Mouse (Mus musculus): ENCODE measurements around the gene Tmem38a. TPM values are rescaled to one million over a fixed set of nuclear protein-coding genes. Genes with fewer than 3 reads are reported as not detected.

Tmem38a gene
- total RNA-seq (2021) = 100 to 1,000 TPM; 109 to 115 TPM
- long read RNA-seq, transcript Tmem38a-201 (6 exons, 2,124 nt) = major isoform, 152 of 195 reads
- long read RNA-seq, partial matches to known transcripts = 4 of 195 reads
- long read RNA-seq, other reads (novel, unspliced or antisense) = 39 of 195 reads

DNA sequence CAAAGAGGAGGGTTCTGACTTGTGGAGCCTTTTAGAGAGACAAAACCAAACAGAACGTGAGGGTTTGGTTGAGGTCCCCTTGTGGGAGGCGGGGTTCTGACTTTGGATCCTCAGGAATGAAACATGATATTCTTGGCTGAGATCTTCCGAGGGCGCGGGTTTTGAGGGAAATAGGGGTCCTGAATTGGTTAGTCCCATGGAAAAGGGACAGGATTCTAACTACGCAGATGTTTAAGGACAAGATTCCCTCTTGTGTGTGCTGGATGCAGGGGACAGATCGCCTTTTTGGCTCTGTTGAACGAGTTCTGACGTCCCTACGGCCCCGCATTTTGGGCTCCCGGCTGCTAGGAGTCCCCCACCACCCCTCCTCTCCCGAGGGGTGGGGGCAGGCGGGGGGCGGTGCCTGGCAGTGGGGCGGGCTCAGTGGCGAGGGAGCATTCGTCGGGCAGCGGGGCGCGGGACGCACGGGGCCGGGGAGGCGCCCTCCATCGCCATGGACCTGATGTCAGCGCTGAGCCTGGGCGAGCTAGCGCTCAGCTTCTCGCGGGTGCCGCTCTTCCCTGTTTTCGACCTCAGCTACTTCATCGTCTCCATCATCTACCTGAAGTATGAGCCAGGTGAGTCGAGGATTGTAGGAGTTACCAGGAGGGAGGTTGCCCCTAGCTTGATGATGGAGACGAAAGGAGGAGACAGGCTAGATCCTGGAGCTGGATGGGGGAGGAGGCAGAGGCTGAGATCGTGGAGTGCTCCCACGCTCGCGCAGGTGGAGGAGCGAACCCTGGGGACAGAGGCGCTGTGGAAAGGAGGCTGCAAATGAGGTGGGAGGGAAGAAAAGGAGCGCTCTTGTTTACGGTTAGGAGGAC, at the start of gene Tmem38a:
Gene Tmem38a, plus strand, starts transcription at position 445 of the 863 bp plus-strand sequence.
- DNase-seq (ENCODE audit: low spot score in 2 of 2) = peak; percentile 79 to 86

DNA sequence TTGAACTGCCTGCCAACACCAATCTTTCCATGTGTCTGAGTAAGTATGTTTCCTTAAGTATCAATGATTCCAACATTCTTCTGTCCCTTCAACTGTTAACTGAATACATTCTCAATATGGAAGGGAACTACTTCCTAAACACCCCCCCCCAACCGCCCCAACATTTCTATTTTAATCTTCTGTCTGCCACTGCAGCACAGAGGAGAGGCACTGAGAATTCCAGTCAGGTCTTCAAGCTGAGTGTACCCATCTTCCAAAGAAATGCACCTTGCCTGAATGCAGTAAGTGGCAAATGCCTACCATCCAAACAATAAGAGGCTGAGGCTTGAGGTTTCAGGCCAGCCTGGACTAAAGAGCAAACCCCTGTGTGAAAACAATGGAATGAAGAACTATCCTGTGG, 39.8 kb upstream of the Tmem38a start:
- DNase-seq (ENCODE audit: low spot score in 2 of 2) = no peak

DNA sequence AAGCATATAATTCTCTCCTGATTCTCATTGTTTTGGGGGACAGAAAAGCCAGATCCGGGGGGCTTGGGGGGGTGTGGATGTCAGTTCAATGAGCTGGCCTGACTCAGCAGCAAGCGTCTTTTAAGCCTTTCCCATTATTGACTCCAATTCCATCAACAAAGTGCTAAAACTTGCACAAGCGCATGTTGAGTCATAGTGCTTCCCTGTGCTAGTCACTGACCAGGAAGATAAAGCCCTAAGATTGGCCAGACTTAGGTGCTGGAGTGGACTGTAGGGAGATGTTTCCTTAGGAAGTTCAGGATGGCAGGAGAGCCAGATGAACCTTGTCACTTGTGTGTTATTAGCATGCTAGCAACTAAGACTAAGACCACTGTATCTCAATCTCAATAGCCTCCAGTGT, 37.0 kb upstream of the Tmem38a start:
- DNase-seq (ENCODE audit: low spot score in 2 of 2) = no peak

DNA sequence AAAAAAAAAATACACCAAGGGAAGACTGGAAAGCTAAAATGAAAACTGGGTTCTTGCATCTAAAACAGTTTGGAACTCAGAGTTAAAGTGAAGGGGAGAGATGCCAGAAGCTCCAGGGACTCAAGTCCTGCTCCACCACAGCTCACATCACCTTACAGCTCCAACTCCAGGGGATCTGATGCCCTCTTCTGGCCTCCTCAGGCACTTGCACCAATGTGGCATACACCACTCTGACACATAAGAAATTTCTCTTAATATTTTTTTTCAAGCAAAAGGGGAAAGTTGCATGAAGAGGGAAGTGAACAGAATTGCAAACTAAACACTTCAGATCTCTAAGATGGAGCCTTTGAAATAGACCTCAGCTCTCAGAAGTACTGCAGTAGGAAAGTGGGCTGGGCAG, 32.6 kb upstream of the Tmem38a start:
- DNase-seq (ENCODE audit: low spot score in 2 of 2) = no peak

GRCm38 (mm10) chr8:72547122-72547801, 24.6 kb upstream of the Tmem38a start:
- DNase-seq (ENCODE audit: low spot score in 2 of 2) = no peak

- DNase-seq (ENCODE audit: low spot score in 2 of 2) = peak; percentile 98 to 99
These were observed 23.8 kb upstream of the Tmem38a start, which contains the start of gene Med26 for GRCm38 (mm10) chr8:72547802-72548643. TSS of gene Med26 (minus strand) at chr8:72548270.

DNA sequence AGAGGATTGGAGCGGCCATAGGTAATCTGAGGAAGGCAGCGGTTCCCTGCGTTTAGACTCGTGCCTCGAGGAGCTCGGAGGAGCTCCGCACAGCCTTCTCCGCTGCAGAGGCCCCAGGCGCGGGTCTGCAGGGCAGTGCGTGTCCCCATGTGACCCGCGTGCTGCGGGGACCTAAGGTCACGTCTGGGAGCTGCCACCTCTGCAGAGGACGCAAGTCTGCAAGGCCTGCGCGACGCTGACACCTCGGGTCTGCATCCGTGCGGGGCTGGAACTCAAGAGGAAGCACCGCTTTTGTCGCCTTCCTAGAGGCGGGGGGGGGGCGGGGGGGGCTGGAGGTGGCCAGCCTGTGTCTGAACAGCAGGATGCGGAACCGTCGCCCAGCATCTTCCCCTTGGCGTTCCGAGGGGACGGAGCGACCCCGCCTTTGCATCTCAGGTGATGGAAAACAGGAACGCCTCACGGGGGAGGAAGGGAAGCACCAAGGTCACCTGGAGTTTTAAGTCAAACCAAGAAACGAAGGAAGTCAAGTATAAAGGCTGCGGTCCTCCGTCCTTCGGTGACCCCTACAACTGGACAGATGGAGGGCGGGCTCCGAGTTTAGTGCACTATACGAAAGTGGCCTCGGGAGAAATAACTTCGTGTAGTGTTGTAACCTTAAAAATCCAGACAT, 23.1 kb upstream of the Tmem38a start:
- no peak for DNase-seq (ENCODE audit: low spot score in 2 of 2)

DNA sequence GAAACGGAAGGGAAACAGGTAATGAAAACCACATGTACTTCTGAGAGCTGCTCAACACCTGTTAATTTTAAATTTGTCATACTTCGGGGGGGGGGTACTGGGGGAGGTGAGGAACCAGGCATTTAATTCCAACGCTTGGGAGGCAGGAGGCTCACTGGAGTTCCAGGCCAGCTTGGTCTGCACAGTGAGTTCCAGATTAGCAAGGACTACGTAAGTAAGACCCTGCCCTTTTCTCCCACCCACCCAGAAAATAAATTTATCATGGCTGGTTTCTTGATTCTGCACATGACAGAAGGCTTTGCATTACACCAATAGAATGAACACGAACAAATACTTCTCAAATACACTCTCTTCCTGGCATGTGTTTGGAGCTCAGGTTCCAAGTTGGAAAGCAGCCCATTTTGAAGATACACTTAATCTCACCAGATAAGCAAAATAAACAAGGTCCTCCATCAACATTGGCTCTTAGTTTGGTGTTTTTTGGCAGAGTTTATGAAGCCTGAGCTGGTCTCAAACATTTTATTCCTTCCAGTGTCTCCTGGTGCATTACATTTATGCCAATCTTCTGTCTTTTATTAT, 22.5 kb upstream of the Tmem38a start:
- DNase-seq (ENCODE audit: low spot score in 2 of 2) = peak in 1 of 2 experiments; percentile 29

DNA sequence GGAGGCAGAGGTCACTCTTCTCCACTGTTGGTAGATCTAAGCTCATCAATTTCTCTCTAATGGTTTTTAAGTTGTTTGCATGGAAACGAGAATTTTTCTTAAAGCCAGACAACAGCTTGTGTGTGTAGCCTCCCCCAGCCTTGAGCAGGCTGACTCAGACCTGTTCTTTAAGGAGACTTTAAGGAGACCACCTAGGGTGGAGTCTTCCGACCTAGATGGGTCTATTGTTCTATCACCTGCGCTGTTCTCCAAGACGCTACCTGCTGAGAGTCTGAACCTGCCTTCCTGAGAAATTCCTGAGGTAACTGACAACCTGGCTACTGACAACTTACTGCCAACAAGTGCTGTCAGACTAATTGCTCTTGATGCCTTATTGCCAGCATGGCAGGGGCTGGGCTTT, 16.1 kb upstream of the Tmem38a start:
- no peak for DNase-seq (ENCODE audit: low spot score in 2 of 2)

GRCm38 (mm10) chr8:72561111-72561689, 10.7 kb upstream of the Tmem38a start:
- no peak for DNase-seq (ENCODE audit: low spot score in 2 of 2)

- no peak for DNase-seq (ENCODE audit: low spot score in 2 of 2)
These were observed 5.9 kb upstream of the Tmem38a start for GRCm38 (mm10) chr8:72565970-72566369.

GRCm38 (mm10) chr8:72570633-72571610, 933 bp upstream of the Tmem38a start, which contains the start of gene Smim7:
TSS of gene Smim7 (minus strand) at chr8:72571088.
- DNase-seq (ENCODE audit: low spot score in 2 of 2) = peak; percentile 95 to 99

DNA sequence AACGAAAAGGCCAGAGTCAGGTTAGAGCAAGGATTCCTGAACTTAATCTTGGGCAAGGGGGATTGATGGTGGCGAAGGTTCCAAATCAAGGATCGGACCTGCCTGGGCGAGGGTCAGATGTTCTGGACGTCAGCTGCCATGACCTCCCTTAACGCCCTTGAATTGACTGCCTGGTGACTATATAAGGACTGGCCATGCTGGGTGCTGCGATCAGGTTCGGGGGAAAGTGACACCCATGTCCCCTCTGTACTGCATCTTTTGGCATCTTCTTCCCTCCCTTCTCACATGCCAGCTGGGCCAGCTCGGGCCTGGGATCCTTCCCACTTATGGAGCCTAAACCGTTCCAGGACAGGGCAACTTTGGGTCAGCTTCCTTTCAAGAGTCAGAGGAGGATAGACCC, 652 bp downstream of the Tmem38a start:
- no peak for DNase-seq (ENCODE audit: low spot score in 2 of 2)

DNA sequence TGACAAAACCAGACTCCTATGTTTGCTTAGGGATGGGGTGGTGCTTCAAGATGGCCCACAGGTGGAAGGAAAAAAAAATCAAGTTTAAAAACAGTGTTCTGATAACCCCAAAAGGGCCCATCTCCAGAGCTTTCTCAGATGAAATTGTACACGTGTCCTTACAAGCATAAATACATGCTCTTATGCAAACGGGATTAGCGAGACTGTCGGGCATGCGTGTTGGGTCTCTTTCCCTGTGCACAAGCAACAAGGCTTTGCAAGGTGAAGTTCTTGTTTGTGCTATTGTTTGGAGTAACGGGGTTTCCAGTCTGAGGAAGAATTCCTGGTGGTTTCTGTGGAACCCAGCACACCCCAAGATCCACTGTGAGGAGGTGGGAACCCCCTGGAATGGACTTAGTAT, 1.6 kb downstream of the Tmem38a start:
- peak; percentile 19 to 50 for DNase-seq (ENCODE audit: low spot score in 2 of 2)

- no peak for DNase-seq (ENCODE audit: low spot score in 2 of 2)
These were observed 4.1 kb downstream of the Tmem38a start for GRCm38 (mm10) chr8:72575915-72576314.

GRCm38 (mm10) chr8:72577266-72577665, 5.4 kb downstream of the Tmem38a start:
- DNase-seq (ENCODE audit: low spot score in 2 of 2) = no peak

- no peak for DNase-seq (ENCODE audit: low spot score in 2 of 2)
These were observed 6.1 kb downstream of the Tmem38a start for GRCm38 (mm10) chr8:72577941-72578340.

DNA sequence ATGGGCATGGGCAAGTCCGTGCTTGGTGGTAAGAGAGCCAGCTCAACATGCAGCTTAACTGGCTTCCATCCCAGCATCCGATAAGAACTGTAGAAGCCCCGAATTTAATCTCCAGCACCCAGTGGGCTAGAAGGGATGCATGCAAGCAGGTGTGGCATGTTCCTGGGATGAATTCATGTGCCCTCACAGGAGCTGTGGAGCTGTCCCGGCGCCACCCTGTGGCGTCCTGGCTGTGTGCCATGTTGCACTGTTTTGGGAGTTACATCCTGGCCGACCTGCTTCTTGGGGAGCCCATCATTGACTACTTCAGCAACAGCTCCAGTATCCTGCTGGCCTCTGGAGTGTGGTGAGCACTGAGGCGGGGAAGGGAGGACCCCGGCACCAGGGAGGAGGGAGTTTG, 7.5 kb downstream of the Tmem38a start:
- no peak for DNase-seq (ENCODE audit: low spot score in 2 of 2)

Measured in layer of hippocampus, adult 18-20 months (tissue).